Mouse (Mus musculus): ENCODE measurements around the gene Ikzf3.
A peak's percentile ranks its signal among the peaks of the same experiment; 100 is the strongest.

DNA sequence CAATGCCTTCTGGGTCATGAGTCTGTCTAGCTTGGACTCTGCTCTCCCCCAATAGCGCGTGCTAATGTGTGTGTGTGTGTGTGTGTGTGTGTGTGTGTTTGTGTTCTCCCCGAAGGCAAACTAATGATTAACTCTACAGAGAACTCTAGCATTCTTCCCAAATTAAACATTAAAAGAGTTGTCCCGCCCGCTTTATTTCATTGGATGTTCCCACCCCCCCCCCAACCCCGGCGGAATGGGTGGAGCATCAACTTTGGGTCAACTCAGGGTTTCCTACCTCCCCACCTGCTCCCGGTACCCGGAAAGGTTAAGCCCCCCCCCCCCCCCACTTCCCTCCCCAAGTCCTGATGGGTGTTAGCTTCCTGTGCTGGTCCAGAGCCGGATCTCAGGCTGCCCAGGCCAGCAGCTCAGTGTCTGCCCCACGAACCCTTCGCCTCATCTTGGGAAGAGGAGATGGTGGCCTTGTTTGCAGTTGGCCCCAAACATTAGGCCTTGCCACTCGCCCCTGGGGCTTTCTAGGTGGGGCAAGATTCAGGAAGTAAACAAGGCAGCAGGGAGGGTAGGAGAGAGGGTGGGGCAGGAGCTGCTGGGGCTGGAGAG, 97.5 kb downstream of the Ikzf3 start:
- TF ChIP-seq CTCF (IDR thresholded peaks at IDR 0.05) (no peak), EP300 (IDR thresholded peaks at IDR 0.05) (0 out of 2 replicates have a peak, but pooled peaks have one; percentile 16)

Data from lung, postnatal 0 days (tissue).